Mouse (Mus musculus) erythroid progenitor cell, adult 5-6 weeks (primary cell): Measurements from ENCODE around the gene Slc43a3. TPM values are rescaled to one million over a fixed set of nuclear protein-coding genes. Genes with fewer than 3 reads are reported as not detected.

Experiments used
- ATAC-seq: replicated peaks from 2 replicates; pipeline ENCODE4 v1.8.0; 2016; ENCODE audit warnings: moderate number of reproducible peaks, mild to moderate bottlenecking, moderate TSS enrichment, inconsistent platforms; ENCODE audit not compliant: poor library complexity, low FRiP score, severe bottlenecking
- total RNA-seq, 2 experiments: library from RNA; stranded (forward) in 1 of 2; stranded (reverse) in 1 of 2; fragments of 150-400 nt in 1 of 2; fragments of 186-747, 209-891 nt in 1 of 2; gene quantifications; 2 replicates each; pipeline versions ENCODE4 v1.2.3 to v1.2.4; 2015 to 2017; ENCODE audit warnings: low replicate concordance in 2 of 2

Gene Slc43a3
- total RNA-seq, 2 experiments from 2014 or later = 465 to 538 TPM

GRCm38 (mm10) chr2:84934649-84935007 lies 1.8 kb upstream of the Slc43a3 start:
- no peak for ATAC-seq

GRCm38 (mm10) chr2:84935065-84935464 lies 1.3 kb upstream of the Slc43a3 start:
- ATAC-seq = no peak

DNA sequence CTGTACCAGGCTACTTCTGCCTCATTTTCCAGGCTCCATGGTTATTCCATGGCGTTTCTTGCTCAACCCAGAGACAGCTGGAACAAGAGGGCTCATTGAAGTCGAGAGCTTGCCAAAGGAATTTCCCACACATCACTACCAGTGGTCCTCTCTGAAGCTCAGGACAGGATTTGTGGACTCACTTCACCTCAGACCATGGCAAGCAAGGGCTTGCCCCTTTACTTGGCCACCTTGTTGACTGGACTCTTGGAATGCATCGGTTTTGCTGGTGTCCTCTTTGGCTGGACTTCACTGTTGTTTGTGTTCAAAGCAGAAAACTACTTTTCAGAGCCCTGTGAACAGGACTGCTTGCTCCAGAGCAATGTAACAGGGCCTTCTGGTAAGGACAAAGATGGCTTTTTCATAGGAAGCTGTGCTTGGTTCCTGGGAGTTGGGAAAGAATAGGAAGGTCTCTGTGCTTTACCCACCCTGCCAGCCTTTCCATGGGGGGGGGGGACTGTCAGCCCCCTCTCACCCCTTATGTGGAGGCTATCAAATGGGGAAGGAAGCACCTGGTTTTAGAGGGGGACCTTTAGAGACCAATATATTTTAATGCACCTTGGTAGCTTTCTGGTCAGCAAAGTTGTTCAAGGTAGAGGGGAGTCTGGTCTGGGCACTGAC lies 1.2 kb downstream of the Slc43a3 start:
- no peak for ATAC-seq

GRCm38 (mm10) chr2:84938249-84938946 lies 2.0 kb downstream of the Slc43a3 start:
- ATAC-seq = peak; percentile 85

GRCm38 (mm10) chr2:84939306-84939705 lies 2.9 kb downstream of the Slc43a3 start:
- ATAC-seq = no peak

- ATAC-seq = peak; percentile 35
Observed at GRCm38 (mm10) chr2:84939711-84940110, 3.3 kb downstream of the Slc43a3 start.

DNA sequence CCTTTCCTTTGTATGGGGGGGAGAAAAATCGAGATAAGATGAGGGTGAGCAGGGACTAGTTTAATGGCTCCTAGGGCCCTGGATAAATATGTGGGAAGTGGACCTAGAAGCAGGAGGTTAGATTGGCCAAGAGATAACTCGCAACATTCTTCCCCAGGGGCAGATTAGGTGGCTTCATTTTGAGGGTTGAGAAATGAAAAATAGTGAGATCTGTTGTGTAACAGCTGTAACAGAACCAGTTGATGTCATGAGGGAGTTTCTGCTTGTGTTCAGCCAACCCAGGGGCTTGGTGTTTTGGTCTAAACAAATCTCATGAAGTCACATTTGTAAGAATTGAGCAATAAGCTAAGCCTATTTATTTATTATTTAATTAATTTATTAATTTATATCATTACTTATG lies 5.0 kb downstream of the Slc43a3 start:
- ATAC-seq = no peak

DNA sequence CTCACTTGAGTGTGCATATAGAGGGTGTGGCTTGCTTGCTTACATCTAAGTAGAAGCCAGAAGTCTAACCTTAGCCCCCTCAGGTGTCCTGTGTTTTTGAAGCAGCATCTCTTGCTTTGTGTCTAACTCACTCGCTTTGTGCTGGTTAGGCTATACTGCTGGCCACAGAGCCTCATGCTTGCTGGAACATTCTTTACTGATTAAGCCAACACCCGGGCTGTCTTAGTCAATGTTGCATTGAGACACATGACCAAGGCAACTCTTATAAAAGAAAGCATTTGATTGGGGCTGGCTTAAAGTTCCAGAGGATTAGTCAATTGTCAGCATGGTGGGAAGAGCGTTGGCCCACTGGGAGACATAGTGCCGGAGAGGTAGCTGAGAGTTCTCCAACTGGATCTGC lies 5.4 kb downstream of the Slc43a3 start:
- no peak for ATAC-seq

GRCm38 (mm10) chr2:84947154-84947771 lies 10.9 kb downstream of the Slc43a3 start:
- ATAC-seq = no peak

- ATAC-seq = no peak
Observed at GRCm38 (mm10) chr2:84948252-84948651, 11.9 kb downstream of the Slc43a3 start.

- ATAC-seq = no peak
Observed at GRCm38 (mm10) chr2:84948721-84949120, 12.3 kb downstream of the Slc43a3 start.

DNA sequence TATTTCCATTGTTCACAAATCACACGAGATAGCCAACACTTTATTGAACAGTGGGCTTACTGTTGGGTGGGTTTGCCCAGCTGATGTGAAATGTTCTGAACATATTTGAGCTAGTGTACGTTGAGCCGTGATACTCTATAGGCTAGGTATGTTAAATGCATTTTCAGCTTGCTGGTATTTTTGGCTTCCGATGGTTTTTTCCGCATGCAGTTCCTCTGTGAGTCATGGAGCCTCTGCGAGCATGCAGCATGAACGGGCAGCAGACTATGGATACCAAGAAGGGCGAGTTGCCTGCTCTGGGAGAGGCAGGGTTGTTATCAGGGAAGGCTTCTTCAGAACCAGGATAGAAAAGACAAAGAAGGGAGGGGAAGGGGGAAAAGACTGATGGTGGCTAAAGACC lies 14.6 kb downstream of the Slc43a3 start:
- ATAC-seq = no peak

- no peak for ATAC-seq
Observed at GRCm38 (mm10) chr2:84952251-84952650, 15.9 kb downstream of the Slc43a3 start.

DNA sequence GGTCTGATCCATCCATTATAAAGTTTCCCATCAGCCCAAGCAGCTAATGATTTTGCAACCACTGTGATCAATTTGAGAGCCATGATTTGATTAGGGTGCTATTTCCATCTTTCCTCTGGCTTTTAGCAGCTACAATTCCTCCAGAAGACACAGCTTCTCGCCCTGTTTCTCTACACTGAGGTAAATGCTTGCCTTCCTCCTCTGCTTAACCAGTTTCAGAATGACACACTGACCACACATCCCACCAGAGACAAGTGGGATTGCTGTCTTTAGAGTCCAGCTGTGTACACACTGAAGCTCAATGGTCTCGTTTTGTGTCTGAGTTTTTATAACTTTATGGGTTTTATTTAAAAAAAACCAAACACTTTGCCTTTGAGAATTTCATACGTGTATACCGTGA lies 16.3 kb downstream of the Slc43a3 start:
- no peak for ATAC-seq

DNA sequence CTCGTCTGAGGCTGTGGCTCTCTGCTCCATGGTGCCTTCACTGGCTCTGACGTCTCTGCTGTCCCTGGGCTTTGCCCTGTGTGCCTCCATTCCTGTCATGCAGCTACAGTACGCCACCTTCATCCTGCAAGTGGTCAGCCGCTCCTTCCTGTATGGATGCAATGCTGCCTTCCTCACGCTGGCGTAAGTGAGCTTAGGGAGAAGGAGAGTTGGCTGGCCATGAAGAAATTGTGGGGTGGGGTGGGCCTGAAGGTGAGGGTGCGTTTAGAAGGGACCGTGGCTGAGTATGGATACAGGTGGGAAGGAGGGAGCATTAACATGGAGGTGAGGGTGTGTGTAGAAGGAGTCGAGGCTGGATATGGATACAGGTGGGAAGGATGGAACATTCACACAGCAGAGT lies 19.1 kb downstream of the Slc43a3 start:
- no peak for ATAC-seq

DNA sequence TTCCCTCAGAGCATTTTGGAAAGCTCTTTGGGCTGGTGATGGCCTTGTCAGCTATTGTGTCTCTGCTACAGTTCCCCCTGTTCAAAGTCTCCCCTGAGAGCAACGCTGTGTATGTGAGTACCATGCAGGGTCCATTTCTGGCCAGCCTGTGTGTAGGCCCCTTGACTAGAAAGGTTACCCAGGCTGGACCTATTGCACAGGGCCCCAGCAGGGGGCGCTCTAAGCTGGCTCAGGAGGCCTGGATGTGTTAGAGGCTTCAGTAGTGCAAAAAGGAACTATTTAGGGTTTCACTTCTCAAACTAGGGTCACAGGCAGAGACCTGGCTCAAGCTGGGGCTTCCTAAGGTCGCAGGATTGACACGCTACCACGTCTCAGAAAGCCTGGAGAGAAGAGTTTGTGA lies 19.9 kb downstream of the Slc43a3 start:
- peak; percentile 63 for ATAC-seq

DNA sequence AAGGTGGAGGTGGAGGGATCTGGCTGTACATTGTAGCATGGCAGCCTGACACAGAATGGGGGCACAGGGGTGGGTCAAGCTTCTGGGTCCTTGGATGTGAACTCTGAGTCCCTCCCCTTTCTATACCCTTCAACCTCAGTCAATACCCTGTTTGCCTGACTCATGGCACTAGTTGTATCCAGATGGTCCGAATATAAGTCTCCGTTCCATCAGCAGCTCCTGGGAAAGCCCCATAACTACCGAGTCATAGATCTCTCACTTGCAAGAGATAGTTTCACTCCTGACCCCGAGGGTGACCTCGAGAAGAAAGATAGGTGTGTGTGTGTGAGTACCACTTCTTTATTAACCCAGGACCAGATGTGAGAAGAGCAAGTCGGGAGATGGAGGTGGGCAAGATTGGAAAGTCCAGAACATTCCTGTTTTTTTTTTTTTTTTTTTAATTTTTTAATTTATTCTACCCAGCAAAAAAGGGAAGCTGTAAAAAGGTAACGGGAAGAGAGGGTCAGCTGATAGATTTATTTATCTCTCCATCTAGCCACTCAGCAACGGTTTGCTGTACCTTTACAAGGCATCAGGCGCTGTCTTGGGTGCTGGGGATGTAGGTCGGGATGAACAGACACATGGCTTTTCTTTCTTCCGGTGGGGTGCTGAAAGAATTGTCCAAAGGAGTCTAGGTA lies 22.3 kb downstream of the Slc43a3 start:
- ATAC-seq = no peak

GRCm38 (mm10) chr2:84961300-84961699 lies 24.9 kb downstream of the Slc43a3 start:
- ATAC-seq = no peak

GRCm38 (mm10) chr2:84961901-84962300 lies 25.5 kb downstream of the Slc43a3 start:
- ATAC-seq = no peak

- ATAC-seq = no peak
Observed at GRCm38 (mm10) chr2:84962906-84963507, 26.6 kb downstream of the Slc43a3 start.
